ENCODE assay signal across 9 mouse cellular contexts in the genomic region with DNA sequence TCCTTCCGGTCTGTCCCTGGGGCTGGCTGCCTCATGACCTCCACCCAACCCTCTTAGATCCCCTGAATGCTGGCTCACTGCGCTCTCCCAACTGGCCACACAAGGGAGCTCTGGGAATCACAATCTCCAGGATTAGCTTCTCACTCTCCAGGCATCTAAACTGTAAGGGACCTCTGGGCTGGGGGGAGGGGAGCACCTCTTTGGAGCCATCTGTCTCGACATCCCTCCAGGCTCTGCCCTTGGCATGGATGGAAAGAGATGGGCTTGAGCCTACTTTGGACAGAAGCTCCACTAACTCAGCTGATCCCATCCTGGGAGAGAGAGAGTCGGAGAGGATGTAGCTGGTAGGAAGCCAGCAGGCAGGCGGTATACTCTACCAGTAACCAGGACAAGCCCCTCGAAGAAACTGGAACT. TPM values are rescaled to one million over a fixed set of nuclear protein-coding genes. Genes with fewer than 3 reads are reported as not detected.
DNase-seq lines count a peak whose midpoint lies in the region; ATAC-seq and TF ChIP-seq lines count a peak whose summit lies in the region.
"Had no signal": no experiment of that assay in that cellular context is flagged by ENCODE, and none has a peak within 500 bp of the region (broad histone marks: within the 10 kb centered on the region; RNA-seq: fewer than 3 reads in every experiment).

No protein-coding gene starts in this region.

- no peaks in the 10 kb centered on the region for H3K9me3 ChIP-seq in forebrain, embryonic 13.5 days (replicated peaks)
- H3K9me3 ChIP-seq in hindbrain, embryonic 16.5 days (ENCODE audit: control insufficient read depth, low read length), result no peaks in the 10 kb centered on the region
- H3K9me3 ChIP-seq in liver, embryonic 14.5 days (ENCODE audit: control insufficient read depth, low read length), result no peaks in the 10 kb centered on the region
- no peaks in the 10 kb centered on the region for H3K9me3 ChIP-seq in stomach, embryonic 14.5 days (ENCODE audit: control insufficient read depth, low read depth, low read length)
- H3K9me3 ChIP-seq: liver, embryonic 15.5 days had no signal

- no peaks in the 10 kb centered on the region for H3K36me3 ChIP-seq in testis, adult 2 months (ENCODE audit: control insufficient read depth, insufficient read depth, low read length)
- H3K36me3 ChIP-seq in forebrain, embryonic 13.5 days (ENCODE audit: poor library complexity, severe bottlenecking), result peaks cover 30% of the 10 kb centered on the region
- peaks cover 5% of the 10 kb centered on the region; the same call in 1 of the 2 replicates for H3K36me3 ChIP-seq in hindbrain, embryonic 16.5 days (ENCODE audit: control insufficient read depth, insufficient read depth, low read length)
- no peaks in the 10 kb centered on the region for H3K36me3 ChIP-seq in liver, embryonic 14.5 days (replicated peaks; ENCODE audit: control insufficient read depth, insufficient read depth, low read depth)
- no peaks in the 10 kb centered on the region for H3K36me3 ChIP-seq in stomach, embryonic 14.5 days (ENCODE audit: control insufficient read depth, insufficient read depth, low read length)
- H3K36me3 ChIP-seq: liver, embryonic 15.5 days had no signal

- H3K27me3 ChIP-seq in testis, adult 2 months (ENCODE audit: control insufficient read depth, insufficient read depth, low read length), result no peaks in the 10 kb centered on the region
- H3K27me3 ChIP-seq in forebrain, embryonic 13.5 days, result no peaks in the 10 kb centered on the region
- no peaks in the 10 kb centered on the region for H3K27me3 ChIP-seq in hindbrain, embryonic 16.5 days (replicated peaks; ENCODE audit: control insufficient read depth, insufficient read depth, low read length)
- peaks cover 21% of the 10 kb centered on the region for H3K27me3 ChIP-seq in liver, embryonic 14.5 days (ENCODE audit: control insufficient read depth, insufficient read depth, low read length)
- H3K27me3 ChIP-seq in stomach, embryonic 14.5 days (ENCODE audit: control insufficient read depth, insufficient read depth, low read length), result no peaks in the 10 kb centered on the region

- ATAC-seq in forebrain, embryonic 13.5 days, result no peak
- ATAC-seq in hindbrain, embryonic 16.5 days, result no peak
- no peak for ATAC-seq in liver, embryonic 14.5 days (ENCODE audit: insufficient read depth)
- no peak for ATAC-seq in stomach, embryonic 14.5 days (ENCODE audit: insufficient number of reproducible peaks, insufficient read depth, low FRiP score, low read depth)
- no peak for ATAC-seq in CD4-positive, CD25-positive, alpha-beta regulatory T cell, adult 4 months

- TF ChIP-seq POLR2A in testis, adult 2 months (IDR thresholded peaks at IDR 0.05; ENCODE audit: control insufficient read depth, low read depth, low read length), result no peak

- H3K4me1 ChIP-seq in testis, adult 2 months (ENCODE audit: control insufficient read depth, insufficient read depth, low read length), result peaks cover 31% of the 10 kb centered on the region
- peaks cover 70% of the 10 kb centered on the region for H3K4me1 ChIP-seq in forebrain, embryonic 13.5 days
- peaks cover 33% of the 10 kb centered on the region for H3K4me1 ChIP-seq in hindbrain, embryonic 16.5 days (ENCODE audit: control insufficient read depth, insufficient read depth, low read depth, low read length)
- peaks cover 7 to 21% of the 10 kb centered on the region in 2 experiments for H3K4me1 ChIP-seq in liver, embryonic 14.5 days (replicated peaks; ENCODE audit: control insufficient read depth in 2 of 2, insufficient read depth in 2 of 2, low read length in 1 of 2)
- H3K4me1 ChIP-seq in stomach, embryonic 14.5 days (ENCODE audit: control insufficient read depth, insufficient read depth, low read length), result peaks cover 27% of the 10 kb centered on the region

- DNase-seq in testis, postnatal 14 days (ENCODE audit: low spot score), result no peak
- DNase-seq in liver, embryonic 14.5 days (ENCODE audit: low read depth in 3 of 3, low spot score in 3 of 3), result no peak
- no peak for DNase-seq in adrenal gland, adult 8-10 months

- peak overlapping the region; percentile 68 for H3K4me3 ChIP-seq in testis, adult 2 months (ENCODE audit: control insufficient read depth, low read depth, low read length)
- no peak overlapping the region for H3K4me3 ChIP-seq in forebrain, embryonic 13.5 days
- no peak overlapping the region for H3K4me3 ChIP-seq in hindbrain, embryonic 16.5 days (ENCODE audit: low read length)
- no peak overlapping the region for H3K4me3 ChIP-seq in liver, embryonic 14.5 days (ENCODE audit: insufficient read depth in 1 of 2, low read depth in 2 of 2, low read length in 2 of 2)
- H3K4me3 ChIP-seq in stomach, embryonic 14.5 days (ENCODE audit: low read depth, low read length), result no peak overlapping the region
- H3K4me3 ChIP-seq: liver, embryonic 15.5 days had no signal

- H3K4me2 ChIP-seq in forebrain, embryonic 13.5 days, result no peak overlapping the region
- H3K4me2 ChIP-seq in hindbrain, embryonic 16.5 days (ENCODE audit: low read length), result no peak overlapping the region
- H3K4me2 ChIP-seq in liver, embryonic 14.5 days (ENCODE audit: low read depth), result no peak overlapping the region
- H3K4me2 ChIP-seq in stomach, embryonic 14.5 days (replicated peaks; ENCODE audit: low read depth, low read length), result no peak overlapping the region

- TF ChIP-seq CTCF in testis, adult 2 months (IDR thresholded peaks at IDR 0.05; ENCODE audit: control insufficient read depth, insufficient read depth, insufficient replicate concordance, low read depth, low read length), result 0 out of 2 replicates have a peak, but pooled peaks have one; percentile 4
- 0 out of 2 replicates have a peak, but pooled peaks have one; percentile 3 for TF ChIP-seq CTCF in liver, embryonic 14.5 days (IDR thresholded peaks at IDR 0.05; ENCODE audit: low read depth)

- no peak overlapping the region for H3K9ac ChIP-seq in forebrain, embryonic 13.5 days
- H3K9ac ChIP-seq in hindbrain, embryonic 16.5 days (ENCODE audit: low read depth, low read length), result no peak overlapping the region
- no peak overlapping the region for H3K9ac ChIP-seq in liver, embryonic 14.5 days (replicated peaks)
- no peak overlapping the region for H3K9ac ChIP-seq in stomach, embryonic 14.5 days (replicated peaks; ENCODE audit: low read depth, low read length)
- H3K9ac ChIP-seq: liver, embryonic 15.5 days had no signal

- H3K27ac ChIP-seq in testis, adult 2 months (ENCODE audit: control insufficient read depth, insufficient read depth, low read depth, low read length), result peak overlapping the region; percentile 12; the same call in 1 of the 2 replicates
- peak overlapping the region; percentile 65 for H3K27ac ChIP-seq in forebrain, embryonic 13.5 days
- peak overlapping the region; percentile 6 for H3K27ac ChIP-seq in hindbrain, embryonic 16.5 days (ENCODE audit: low read depth, low read length)
- no peak overlapping the region for H3K27ac ChIP-seq in liver, embryonic 14.5 days
- H3K27ac ChIP-seq in stomach, embryonic 14.5 days (ENCODE audit: low read length), result peak overlapping the region; percentile 59

- no peak for TF ChIP-seq EP300 in liver, embryonic 14.5 days (IDR thresholded peaks at IDR 0.05; ENCODE audit: low read depth)

- WGBS in forebrain, embryonic 13.5 days, result 42% methylated on average over 6 of the region's 6 CpGs
- WGBS in hindbrain, embryonic 16.5 days, result 40% methylated on average over 6 of the region's 6 CpGs
- 20% methylated on average over 6 of the region's 6 CpGs for WGBS in liver, embryonic 14.5 days (ENCODE audit: insufficient replicate concordance)
- WGBS in stomach, embryonic 14.5 days, result 29% methylated on average over 6 of the region's 6 CpGs

RNA-seq across cellular contexts. Expression of a gene that starts 1.7 kb away (rescaled TPM):
- polyA plus RNA-seq in testis, adult 2 months (2012; rRNA removed), result 91.0 and 107 TPM in 2 replicates
- 101 and 130 TPM in 2 replicates for polyA plus RNA-seq in forebrain, embryonic 13.5 days (2015; fragmentation: Nextera tagmentation; extraction: Ambion mirVana)
- 85.2 and 106 TPM in 2 replicates for polyA plus RNA-seq in hindbrain, embryonic 16.5 days (2015; fragmentation: Nextera tagmentation; extraction: Ambion mirVana)
- 21.6 and 23.7 TPM in 2 replicates for polyA plus RNA-seq in liver, embryonic 14.5 days (2012; rRNA removed)
- polyA plus RNA-seq in liver, embryonic 14.5 days (2014; fragmentation: Nextera tagmentation; extraction: Ambion mirVana), result 16.4 and 18.3 TPM in 2 replicates
- polyA plus RNA-seq in stomach, embryonic 14.5 days (2014; fragmentation: Nextera tagmentation; extraction: Ambion mirVana), result 146 and 147 TPM in 2 replicates
- 1 to 10 TPM in 1 of 2 experiments, under 1 TPM in 1; 0.85 to 2.8 TPM for polyA plus RNA-seq in CD4-positive, CD25-positive, alpha-beta regulatory T cell, adult 4 months (2017; shearing (Covaris generic))
- total RNA-seq in adrenal gland, adult 8-10 months (2022), result 100 to 1,000 TPM; 153 to 177 (median 157) TPM

RNA-seq across cellular contexts. Expression of a gene that starts 14.0 kb away (rescaled TPM):
- 55.5 and 58.5 TPM in 2 replicates for polyA plus RNA-seq in testis, adult 2 months (2012; rRNA removed)
- 40.7 and 47.7 TPM in 2 replicates for polyA plus RNA-seq in forebrain, embryonic 13.5 days (2015; fragmentation: Nextera tagmentation; extraction: Ambion mirVana)
- 86.6 and 93.2 TPM in 2 replicates for polyA plus RNA-seq in hindbrain, embryonic 16.5 days (2015; fragmentation: Nextera tagmentation; extraction: Ambion mirVana)
- 4.5 TPM in 2 replicates for polyA plus RNA-seq in liver, embryonic 14.5 days (2012; rRNA removed)
- polyA plus RNA-seq in liver, embryonic 14.5 days (2014; fragmentation: Nextera tagmentation; extraction: Ambion mirVana), result 1.6 and 2.4 TPM in 2 replicates
- polyA plus RNA-seq in stomach, embryonic 14.5 days (2014; fragmentation: Nextera tagmentation; extraction: Ambion mirVana), result 16.4 and 17.6 TPM in 2 replicates
- polyA plus RNA-seq in CD4-positive, CD25-positive, alpha-beta regulatory T cell, adult 4 months (2017; shearing (Covaris generic)), result 10 to 100 TPM; 13.5 to 18.4 TPM
- 10 to 100 TPM in 1 of 4 experiments, 1 to 10 TPM in 3; 6.9 to 13.2 (median 8.9) TPM for total RNA-seq in adrenal gland, adult 8-10 months (2022)

RNA-seq across cellular contexts. Expression of a gene that starts 29.0 kb away (rescaled TPM):
- polyA plus RNA-seq in testis, adult 2 months (2012; rRNA removed), result 49.8 and 59.3 TPM in 2 replicates
- 68.5 and 71.7 TPM in 2 replicates for polyA plus RNA-seq in forebrain, embryonic 13.5 days (2015; fragmentation: Nextera tagmentation; extraction: Ambion mirVana)
- 59.4 and 71.5 TPM in 2 replicates for polyA plus RNA-seq in hindbrain, embryonic 16.5 days (2015; fragmentation: Nextera tagmentation; extraction: Ambion mirVana)
- 11.6 and 15.3 TPM in 2 replicates for polyA plus RNA-seq in liver, embryonic 14.5 days (2012; rRNA removed)
- polyA plus RNA-seq in liver, embryonic 14.5 days (2014; fragmentation: Nextera tagmentation; extraction: Ambion mirVana), result 17.7 and 19.5 TPM in 2 replicates
- polyA plus RNA-seq in stomach, embryonic 14.5 days (2014; fragmentation: Nextera tagmentation; extraction: Ambion mirVana), result 33.5 and 34.6 TPM in 2 replicates
- 10 to 100 TPM; 25.3 to 28.0 TPM for polyA plus RNA-seq in CD4-positive, CD25-positive, alpha-beta regulatory T cell, adult 4 months (2017; shearing (Covaris generic))
- total RNA-seq in adrenal gland, adult 8-10 months (2022), result 10 to 100 TPM; 46.8 to 89.2 (median 66.8) TPM

RNA-seq across cellular contexts. Expression of a gene that starts 32.9 kb away (rescaled TPM):
- polyA plus RNA-seq in testis, adult 2 months (2012; rRNA removed), result 2.0 and 2.6 TPM in 2 replicates
- polyA plus RNA-seq in forebrain, embryonic 13.5 days (2015; fragmentation: Nextera tagmentation; extraction: Ambion mirVana), result 43.0 and 45.5 TPM in 2 replicates
- 23.7 and 28.3 TPM in 2 replicates for polyA plus RNA-seq in hindbrain, embryonic 16.5 days (2015; fragmentation: Nextera tagmentation; extraction: Ambion mirVana)
- 0.84 TPM in 2 replicates for polyA plus RNA-seq in liver, embryonic 14.5 days (2012; rRNA removed)
- polyA plus RNA-seq in liver, embryonic 14.5 days (2014; fragmentation: Nextera tagmentation; extraction: Ambion mirVana), result 0.49 and 0.83 TPM in 2 replicates
- 6.5 and 7.9 TPM in 2 replicates for polyA plus RNA-seq in stomach, embryonic 14.5 days (2014; fragmentation: Nextera tagmentation; extraction: Ambion mirVana)
- 10 to 100 TPM; 21.7 to 39.5 TPM for polyA plus RNA-seq in CD4-positive, CD25-positive, alpha-beta regulatory T cell, adult 4 months (2017; shearing (Covaris generic))
- 1 to 10 TPM; 4.6 to 7.7 (median 6.3) TPM for total RNA-seq in adrenal gland, adult 8-10 months (2022)

RNA-seq across cellular contexts. Expression of a gene that starts 41.8 kb away (rescaled TPM):
- 0.79 and 1.0 TPM in 2 replicates for polyA plus RNA-seq in testis, adult 2 months (2012; rRNA removed)
- 9.1 and 11.7 TPM in 2 replicates for polyA plus RNA-seq in forebrain, embryonic 13.5 days (2015; fragmentation: Nextera tagmentation; extraction: Ambion mirVana)
- polyA plus RNA-seq in hindbrain, embryonic 16.5 days (2015; fragmentation: Nextera tagmentation; extraction: Ambion mirVana), result 4.1 and 4.4 TPM in 2 replicates
- polyA plus RNA-seq in liver, embryonic 14.5 days (2012; rRNA removed), result 1.7 and 1.8 TPM in 2 replicates
- polyA plus RNA-seq in liver, embryonic 14.5 days (2014; fragmentation: Nextera tagmentation; extraction: Ambion mirVana), result 1.1 TPM in 2 replicates
- polyA plus RNA-seq in stomach, embryonic 14.5 days (2014; fragmentation: Nextera tagmentation; extraction: Ambion mirVana), result 4.4 and 5.2 TPM in 2 replicates
- 1 to 10 TPM; 5.2 to 5.6 TPM for polyA plus RNA-seq in CD4-positive, CD25-positive, alpha-beta regulatory T cell, adult 4 months (2017; shearing (Covaris generic))
- total RNA-seq in adrenal gland, adult 8-10 months (2022), result 10 to 100 TPM; 10.5 to 22.7 (median 14.3) TPM

Comparison
In these comparisons a context has a peak if more than half of its experiments do, and no peak if none do; other contexts are left out.
1. RNA of a gene that starts 1.7 kb away (polyA plus RNA-seq): 146 to 147 TPM in stomach, embryonic 14.5 days, 101 to 130 TPM in forebrain, embryonic 13.5 days, 91.0 to 107 TPM in testis, adult 2 months, 85.2 to 106 TPM in hindbrain, embryonic 16.5 days and 16.4 to 23.7 TPM in liver, embryonic 14.5 days; 0.85 to 2.8 TPM in CD4-positive, CD25-positive, alpha-beta regulatory T cell, adult 4 months; every median in the first group is over 4 times any median in the second.